Mouse (Mus musculus) heart, postnatal 0 days (tissue): Measurements from ENCODE around the gene Ecpas. TPM values are rescaled to one million over a fixed set of nuclear protein-coding genes. Genes with fewer than 3 reads are reported as not detected.

Experiments
- ATAC-seq: fragments of 200-750 bp; cut with Nextera tagmentation; 2 replicates; pipeline ENCODE4 v1.8.0; 2017; ENCODE audit warnings: low read depth, moderate number of reproducible peaks, moderate library complexity; ENCODE audit not compliant: insufficient read depth
- DNase-seq: peaks from one replicate; pipeline ENCODE4 v3.0.0-alpha.2; 2016; ENCODE audit warnings: low spot score
- H3K27ac ChIP-seq: fragments of 300-500 bp; sonication (generic); 2 replicates; pipeline ENCODE4 v1.5.1; 2014; ENCODE audit warnings: low read depth, mild to moderate bottlenecking
- H3K27me3 ChIP-seq: fragments of 300-500 bp; sonication (generic); 2 replicates; pipeline ENCODE4 v1.6.1; 2014; ENCODE audit warnings: low read length, mixed read lengths; ENCODE audit not compliant: control insufficient read depth, insufficient read depth
- H3K36me3 ChIP-seq: fragments of 300-500 bp; sonication (generic); replicated peaks from 2 replicates; pipeline ENCODE4 v1.6.1; 2014; ENCODE audit warnings: low read length, mixed read lengths; ENCODE audit not compliant: control insufficient read depth, insufficient read depth
- H3K4me1 ChIP-seq: fragments of 300-500 bp; sonication (generic); 2 replicates; pipeline ENCODE4 v1.6.1; 2014; ENCODE audit warnings: antibody characterized with exemption; ENCODE audit not compliant: control insufficient read depth, insufficient read depth
- H3K4me2 ChIP-seq: fragments of 300-500 bp; sonication (generic); 2 replicates; pipeline ENCODE4 v1.6.1; 2014; ENCODE audit warnings: low read depth, mild to moderate bottlenecking, low read length, moderate library complexity
- H3K4me3 ChIP-seq: fragments of 300-500 bp; sonication (generic); 2 replicates; pipeline ENCODE4 v1.5.1; 2014; ENCODE audit warnings: low read depth, low read length
- H3K9ac ChIP-seq: fragments of 300-500 bp; sonication (generic); replicated peaks from 2 replicates; pipeline ENCODE4 v1.6.1; 2014; ENCODE audit warnings: low read depth, low read length, mixed read lengths
- H3K9me3 ChIP-seq: fragments of 300-500 bp; sonication (generic); replicated peaks from 2 replicates; pipeline ENCODE4 v1.6.1; 2016; ENCODE audit warnings: low read length; ENCODE audit not compliant: control insufficient read depth
- CTCF ChIP-seq: IDR thresholded peaks from 2 replicates; pipeline ENCODE4 v1.5.1; 2016; ENCODE audit warnings: antibody characterized with exemption, control low read depth, low read depth
- EP300 ChIP-seq: IDR thresholded peaks from 2 replicates; pipeline ENCODE4 v1.6.1; 2016; ENCODE audit warnings: antibody characterized with exemption, low read depth
- WGBS: fragments of 180-500 bp; shearing (Covaris S2); extraction: QIAGEN DNeasy Blood & Tissue Kit; methylation state at CpG from one replicate; pipeline ENCODE4 v1.1.7; 2014; 5-methylcytosine and 5-hydroxymethylcytosine counted together
- polyA plus RNA-seq: library from polyadenylated mRNA; unstranded; fragments of >200 nt; fragmentation: Nextera tagmentation; extraction: Ambion mirVana; gene quantifications from 2 replicates; pipeline ENCODE4 v1.2.1, GENCODE M21; 2015
- total RNA-seq: library from RNA; depleted of rRNA; stranded (reverse); fragments of >200 nt; gene quantifications from 2 replicates; pipeline ENCODE4 v1.2.3, GENCODE M21; 2014; ENCODE audit warnings: low replicate concordance

Ecpas gene
- total and polyA plus RNA-seq, 2 experiments from 2014 or later, result 26.7 to 62.9 TPM

GRCm38 (mm10) chr4:58874373-58874772 lies 38.2 kb downstream of the Ecpas start:
- no peak for ATAC-seq
- Histone ChIP-seq H3K9me3 (no peaks in the 10 kb centered on the region), H3K4me3 (no peak overlapping the region), H3K36me3 (peaks cover 34% of the 10 kb centered on the region), H3K9ac (no peak overlapping the region), H3K4me1 (no peaks in the 10 kb centered on the region), H3K27me3 (no peaks in the 10 kb centered on the region), H3K4me2 (no peak overlapping the region), H3K27ac (no peak overlapping the region)
- no peak for DNase-seq
- WGBS, result 86% methylated on average over 4 of the region's 4 CpGs
- no peak for TF ChIP-seq CTCF
- no peak for TF ChIP-seq EP300

GRCm38 (mm10) chr4:58867242-58867641 lies 45.3 kb downstream of the Ecpas start:
- Histone ChIP-seq H3K4me2 (no peak overlapping the region), H3K27me3 (no peaks in the 10 kb centered on the region), H3K9me3 (no peaks in the 10 kb centered on the region), H3K27ac (no peak overlapping the region), H3K4me1 (no peaks in the 10 kb centered on the region), H3K9ac (no peak overlapping the region), H3K4me3 (no peak overlapping the region), H3K36me3 (peaks cover 32% of the 10 kb centered on the region)
- 83% methylated on average over 6 of the region's 6 CpGs for WGBS
- no peak for DNase-seq
- no peak for TF ChIP-seq EP300
- TF ChIP-seq CTCF, result no peak
- no peak for ATAC-seq

GRCm38 (mm10) chr4:58832908-58833307 lies 79.6 kb downstream of the Ecpas start:
- Histone ChIP-seq H3K9ac (no peak overlapping the region), H3K4me1 (no peaks in the 10 kb centered on the region), H3K4me2 (no peak overlapping the region), H3K27ac (no peak overlapping the region), H3K36me3 (peaks cover 53% of the 10 kb centered on the region), H3K4me3 (no peak overlapping the region), H3K27me3 (no peaks in the 10 kb centered on the region), H3K9me3 (no peaks in the 10 kb centered on the region)
- 61% methylated on average over 3 of the region's 3 CpGs for WGBS
- no peak for TF ChIP-seq EP300
- no peak for TF ChIP-seq CTCF
- DNase-seq, result no peak
- no peak for ATAC-seq

GRCm38 (mm10) chr4:58825921-58826320 lies 86.6 kb downstream of the Ecpas start:
- no peak for TF ChIP-seq CTCF
- no peak for TF ChIP-seq EP300
- Histone ChIP-seq H3K27ac (no peak overlapping the region), H3K4me2 (no peak overlapping the region), H3K9ac (no peak overlapping the region), H3K36me3 (peaks cover 60% of the 10 kb centered on the region), H3K4me3 (no peak overlapping the region), H3K4me1 (no peaks in the 10 kb centered on the region), H3K27me3 (no peaks in the 10 kb centered on the region), H3K9me3 (no peaks in the 10 kb centered on the region)
- ATAC-seq (no peak), DNase-seq (no peak)
- WGBS, result 79% methylated on average over 4 of the region's 4 CpGs

GRCm38 (mm10) chr4:58787616-58788015 lies 124.9 kb downstream of the Ecpas start, which contains the start of gene Olfr267:
Gene Olfr267 (minus strand): TSS chr4:58787716.
- ATAC-seq (no peak), DNase-seq (no peak)
- H3K4me1 ChIP-seq, result no peaks in the 10 kb centered on the region
- no peak within 1 kb of the TSS for H3K4me2 ChIP-seq
- H3K36me3 ChIP-seq, result no peaks in the 10 kb centered on the region
- H3K27me3 ChIP-seq, result no peaks in the 10 kb centered on the region
- no peaks in the 10 kb centered on the region for H3K9me3 ChIP-seq
- TF ChIP-seq CTCF, result no peak
- no peak for TF ChIP-seq EP300
- H3K9ac ChIP-seq, result no peak within 1 kb of the TSS
- no peak within 1 kb of the TSS for H3K27ac ChIP-seq
- no peak within 1 kb of the TSS for H3K4me3 ChIP-seq

GRCm38 (mm10) chr4:58786659-58787058 lies 125.9 kb downstream of the Ecpas start:
- H3K4me3 ChIP-seq, result no peak overlapping the region
- no peak for TF ChIP-seq EP300
- TF ChIP-seq CTCF, result no peak
- no peak for ATAC-seq
- 46% methylated on average over 3 of the region's 3 CpGs for WGBS
- H3K4me2 ChIP-seq, result no peak overlapping the region
- no peak overlapping the region for H3K27ac ChIP-seq
- H3K4me1 ChIP-seq, result no peaks in the 10 kb centered on the region
- no peaks in the 10 kb centered on the region for H3K36me3 ChIP-seq
- no peak overlapping the region for H3K9ac ChIP-seq
- H3K27me3 ChIP-seq, result no peaks in the 10 kb centered on the region
- no peak for DNase-seq
- H3K9me3 ChIP-seq, result no peaks in the 10 kb centered on the region
